Mouse (Mus musculus): ENCODE results near the gene Gm10715. TPM values are rescaled to one million over a fixed set of nuclear protein-coding genes. Genes with fewer than 3 reads are reported as not detected.
A peak's percentile ranks its signal among the peaks of the same experiment; 100 is the strongest.
"Not testable (repeated sequence)": the region's sequence is repeated elsewhere in the genome, so short reads cannot be mapped to it uniquely, and the experiment has no call there.

Gm10715 gene
- total RNA-seq, 2 experiments from 2014 or later = not detected

DNA sequence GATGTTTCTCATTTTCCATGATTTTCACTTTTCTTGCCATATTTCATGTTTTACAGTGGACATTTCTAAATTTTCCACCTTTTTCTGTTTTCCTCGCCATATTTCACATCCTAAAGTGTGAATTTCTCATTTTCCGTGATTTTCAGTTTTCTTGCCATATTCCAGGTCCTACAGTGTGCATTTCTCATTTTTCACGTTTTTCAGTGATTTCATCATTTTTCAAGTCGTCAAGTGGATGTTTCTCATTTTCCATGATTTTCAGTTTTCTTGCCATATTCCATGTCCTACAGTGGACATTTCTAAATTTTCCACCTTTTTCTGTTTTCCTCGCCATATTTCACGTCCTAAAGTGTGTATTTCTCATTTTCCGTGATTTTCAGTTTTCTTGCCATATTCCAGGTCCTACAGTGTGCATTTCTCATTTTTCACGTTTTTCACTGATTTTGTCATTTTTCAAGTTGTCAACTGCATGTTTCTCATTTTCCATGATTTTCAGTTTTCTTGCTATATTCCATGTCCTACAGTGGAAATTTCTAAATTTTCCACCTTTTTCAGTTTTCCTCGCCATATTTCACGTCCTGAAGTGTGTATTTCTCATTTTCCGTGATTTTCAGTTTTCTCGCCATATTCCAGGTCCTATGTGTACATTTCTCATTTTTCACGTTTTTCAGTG lies 13.2 kb upstream of the Gm10715 start, which contains the start of gene Gm10718:
Gm10718 (plus strand) TSS at position 236 of the 673 bp plus-strand sequence.
- intact Hi-C loops (cut with DNase I) = not testable (repeated sequence)
- DNase-seq (ENCODE audit: low spot score in 2 of 2) = peak; percentile 8 to 34

DNA sequence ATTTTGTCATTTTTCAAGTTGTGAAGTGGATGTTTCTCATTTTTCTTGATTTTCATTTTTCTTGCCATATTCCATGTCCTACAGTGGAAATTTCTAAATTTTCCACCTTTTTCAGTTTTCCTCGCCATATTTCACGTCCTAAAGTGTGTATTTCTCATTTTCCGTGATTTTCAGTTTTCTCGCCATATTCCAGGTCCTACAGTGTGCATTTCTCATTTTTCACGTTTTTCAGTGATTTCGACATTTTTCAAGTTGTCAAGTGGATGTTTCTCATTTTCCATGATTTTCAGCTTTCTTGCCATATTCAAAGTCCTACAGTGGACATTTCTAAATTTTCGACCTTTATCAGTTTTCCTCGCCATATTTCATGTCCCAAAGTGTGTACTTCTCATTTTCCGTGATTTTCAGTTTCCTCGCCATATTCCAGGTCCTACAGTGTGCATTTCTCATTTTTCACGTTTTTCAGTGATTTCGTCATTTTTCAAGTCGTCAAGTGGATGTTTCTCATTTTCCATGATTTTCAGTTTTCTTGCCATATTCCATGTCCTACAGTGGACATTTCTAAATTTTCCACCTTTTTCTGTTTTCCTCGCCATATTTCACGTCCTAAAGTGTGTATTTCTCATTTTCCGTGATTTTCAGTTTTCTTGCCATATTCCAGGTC lies 12.6 kb upstream of the Gm10715 start:
- DNase-seq (ENCODE audit: low spot score in 2 of 2) = peak; percentile 72 to 86
- intact Hi-C loops (cut with DNase I) = not testable (repeated sequence)

DNA sequence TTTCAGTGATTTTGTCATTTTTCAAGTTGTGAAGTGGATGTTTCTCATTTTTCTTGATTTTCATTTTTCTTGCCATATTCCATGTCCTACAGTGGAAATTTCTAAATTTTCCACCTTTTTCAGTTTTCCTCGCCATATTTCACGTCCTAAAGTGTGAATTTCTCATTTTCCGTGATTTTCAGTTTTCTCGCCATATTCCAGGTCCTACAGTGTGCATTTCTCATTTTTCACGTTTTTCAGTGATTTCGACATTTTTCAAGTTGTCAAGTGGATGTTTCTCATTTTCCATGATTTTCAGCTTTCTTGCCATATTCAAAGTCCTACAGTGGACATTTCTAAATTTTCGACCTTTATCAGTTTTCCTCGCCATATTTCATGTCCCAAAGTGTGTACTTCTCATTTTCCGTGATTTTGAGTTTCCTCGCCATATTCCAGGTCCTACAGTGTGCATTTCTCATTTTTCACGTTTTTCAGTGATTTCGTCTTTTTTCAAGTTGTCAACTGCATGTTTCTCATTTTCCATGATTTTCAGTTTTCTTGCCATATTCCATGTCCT lies 11.7 kb upstream of the Gm10715 start, which contains the start of gene Gm10717:
Gm10717 (plus strand) TSS at position 506 of the 556 bp plus-strand sequence.
- peak; percentile 58 to 79 for DNase-seq (ENCODE audit: low spot score in 2 of 2)
- intact Hi-C loops (cut with DNase I) = not testable (repeated sequence)

DNA sequence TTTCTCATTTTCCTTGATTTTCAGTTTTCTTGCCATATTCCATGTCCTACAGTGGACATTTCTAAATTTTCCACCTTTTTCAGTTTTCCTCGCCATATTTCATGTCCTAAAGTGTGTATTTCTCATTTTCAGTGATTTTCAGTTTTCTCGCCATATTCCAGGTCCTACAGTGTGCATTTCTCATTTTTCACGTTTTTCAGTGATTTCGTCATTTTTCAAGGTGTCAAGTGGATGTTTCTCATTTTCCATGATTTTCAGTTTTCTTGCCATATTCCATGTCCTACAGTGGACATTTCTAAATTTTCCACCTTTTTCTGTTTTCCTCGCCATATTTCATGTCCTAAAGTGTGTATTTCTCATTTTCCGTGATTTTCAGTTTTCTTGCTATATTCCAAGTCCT lies 11.0 kb upstream of the Gm10715 start:
- DNase-seq (ENCODE audit: low spot score in 2 of 2) = peak; percentile 63 to 89
- intact Hi-C loops (cut with DNase I) = not testable (repeated sequence)

DNA sequence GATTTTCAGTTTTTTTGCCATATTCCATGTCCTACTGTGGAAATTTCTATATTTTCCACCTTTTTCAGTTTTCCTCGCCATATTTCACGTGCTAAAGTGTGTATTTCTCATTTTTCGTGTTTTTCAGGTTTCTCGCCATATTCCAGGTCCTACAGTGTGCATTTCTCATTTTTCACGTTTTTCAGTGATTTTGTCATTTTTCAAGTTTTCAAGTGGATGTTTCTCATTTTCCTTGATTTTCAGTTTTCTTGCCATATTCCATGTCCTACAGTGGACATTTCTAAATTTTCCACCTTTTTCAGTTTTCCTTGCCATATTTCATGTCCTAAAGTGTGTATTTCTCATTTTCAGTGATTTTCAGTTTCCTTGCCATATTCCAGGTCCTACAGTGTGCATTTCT lies 10.5 kb upstream of the Gm10715 start:
- DNase-seq (ENCODE audit: low spot score in 2 of 2); intact Hi-C loops (cut with DNase I): not testable (repeated sequence)

DNA sequence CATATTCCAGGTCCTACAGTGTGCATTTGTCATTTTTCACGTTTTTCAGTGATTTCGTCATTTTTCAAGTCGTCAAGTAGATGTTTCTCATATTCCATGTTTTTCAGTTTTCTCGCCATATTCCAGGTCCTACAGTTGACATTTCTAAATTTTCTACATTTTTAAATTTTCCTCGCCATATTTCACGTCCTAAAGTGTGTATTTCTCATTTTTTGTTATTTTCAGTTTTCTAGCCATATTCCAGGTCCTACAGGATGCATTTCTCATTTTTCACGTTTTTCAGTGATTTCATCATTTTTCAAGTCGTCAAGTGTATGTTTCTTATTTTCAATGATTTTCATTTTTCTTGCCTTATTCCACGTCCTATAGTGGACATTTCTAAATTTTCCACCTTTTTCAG lies 9.9 kb upstream of the Gm10715 start:
- not testable (repeated sequence) for DNase-seq (ENCODE audit: low spot score in 2 of 2)

DNA sequence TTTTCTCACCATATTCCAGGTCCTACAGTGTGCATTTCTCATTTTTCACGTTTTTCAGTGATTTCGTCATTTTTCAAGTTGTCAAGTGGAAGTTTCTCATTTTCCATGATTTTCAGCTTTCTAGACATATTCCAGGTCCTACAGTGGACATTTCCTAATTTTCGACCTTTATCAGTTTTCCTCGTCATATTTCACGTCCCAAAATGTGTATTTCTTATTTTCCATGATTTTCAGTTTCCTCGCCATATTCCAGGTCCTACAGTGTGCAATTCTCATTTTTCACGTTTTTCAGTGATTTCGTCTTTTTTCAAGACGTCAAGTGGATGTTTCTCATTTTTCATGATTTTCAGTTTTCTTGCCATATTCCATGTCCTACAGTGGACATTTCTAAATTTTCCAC lies 9.5 kb upstream of the Gm10715 start:
- intact Hi-C loops (cut with DNase I); DNase-seq (ENCODE audit: low spot score in 2 of 2): not testable (repeated sequence)

More for the DNA sequence above, 9.9 kb upstream of the Gm10715 start:
- intact Hi-C loops (cut with DNase I) = not testable (repeated sequence)

DNA sequence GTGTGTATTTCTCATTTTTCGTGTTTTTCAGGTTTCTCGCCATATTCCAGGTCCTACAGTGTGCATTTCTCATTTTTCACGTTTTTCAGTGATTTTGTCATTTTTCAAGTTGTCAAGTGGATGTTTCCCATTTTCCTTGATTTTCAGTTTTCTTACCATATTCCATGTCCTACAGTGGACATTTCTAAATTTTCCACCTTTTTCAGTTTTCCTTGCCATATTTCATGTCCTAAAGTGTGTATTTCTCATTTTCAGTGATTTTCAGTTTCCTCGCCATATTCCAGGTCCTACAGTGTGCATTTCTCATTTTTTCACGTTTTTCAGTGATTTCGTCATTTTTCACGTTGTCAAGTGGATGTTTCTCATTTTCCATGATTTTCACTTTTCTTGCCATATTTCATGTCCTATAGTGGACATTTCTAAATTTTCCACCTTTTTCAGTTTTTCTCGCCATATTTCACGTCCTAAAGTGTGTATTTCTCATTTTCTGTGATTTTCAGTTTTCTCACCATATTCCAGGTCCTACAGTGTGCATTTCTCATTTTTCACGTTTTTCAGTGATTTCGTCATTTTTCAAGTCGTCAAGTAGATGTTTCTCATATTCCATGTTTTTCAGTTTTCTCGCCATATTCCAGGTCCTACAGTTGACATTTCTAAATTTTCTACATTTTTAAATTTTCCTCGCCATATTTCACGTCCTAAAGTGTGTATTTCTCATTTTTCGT lies 7.2 kb upstream of the Gm10715 start:
- intact Hi-C loops (cut with DNase I) = not testable (repeated sequence)
- DNase-seq (ENCODE audit: low spot score in 2 of 2) = peak; percentile 36 to 57

DNA sequence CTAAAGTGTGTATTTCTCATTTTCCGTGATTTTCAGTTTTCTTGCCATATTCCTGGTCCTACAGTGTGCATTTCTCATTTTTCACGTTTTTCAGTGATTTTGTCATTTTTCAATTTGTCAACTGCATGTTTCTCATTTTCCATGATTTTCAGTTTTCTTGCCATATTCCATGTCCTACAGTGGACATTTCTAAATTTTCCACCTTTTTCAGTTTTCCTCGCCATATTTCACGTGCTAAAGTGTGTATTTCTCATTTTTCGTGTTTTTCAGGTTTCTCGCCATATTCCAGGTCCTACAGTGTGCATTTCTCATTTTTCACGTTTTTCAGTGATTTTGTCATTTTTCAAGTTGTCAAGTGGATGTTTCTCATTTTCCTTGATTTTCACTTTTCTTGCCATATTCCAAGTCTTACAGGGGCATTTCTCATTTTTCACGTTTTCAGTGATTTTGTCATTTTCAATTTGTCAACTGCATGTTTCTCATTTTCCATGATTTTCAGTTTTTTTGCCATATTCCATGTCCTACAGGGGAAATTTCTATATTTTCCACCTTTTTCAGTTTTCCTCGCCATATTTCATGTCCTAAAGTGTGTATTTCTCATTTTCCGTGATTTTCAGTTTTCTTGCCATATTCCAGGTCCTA lies 5.9 kb upstream of the Gm10715 start:
- DNase-seq (ENCODE audit: low spot score in 2 of 2); intact Hi-C loops (cut with DNase I): not testable (repeated sequence)

DNA sequence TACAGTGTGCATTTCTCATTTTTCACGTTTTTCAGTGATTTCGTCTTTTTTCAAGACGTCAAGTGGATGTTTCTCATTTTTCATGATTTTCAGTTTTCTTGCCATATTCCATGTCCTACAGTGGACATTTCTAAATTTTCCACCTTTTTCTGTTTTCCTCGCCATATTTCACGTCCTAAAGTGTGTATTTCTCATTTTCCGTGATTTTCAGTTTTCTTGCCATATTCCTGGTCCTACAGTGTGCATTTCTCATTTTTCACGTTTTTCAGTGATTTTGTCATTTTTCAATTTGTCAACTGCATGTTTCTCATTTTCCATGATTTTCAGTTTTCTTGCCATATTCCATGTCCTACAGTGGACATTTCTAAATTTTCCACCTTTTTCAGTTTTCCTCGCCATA lies 2.4 kb upstream of the Gm10715 start, which contains the start of gene Gm17535:
Gm17535 (plus strand) TSS at position 301 of the 400 bp plus-strand sequence.
- DNase-seq (ENCODE audit: low spot score in 2 of 2); intact Hi-C loops (cut with DNase I): not testable (repeated sequence)

DNA sequence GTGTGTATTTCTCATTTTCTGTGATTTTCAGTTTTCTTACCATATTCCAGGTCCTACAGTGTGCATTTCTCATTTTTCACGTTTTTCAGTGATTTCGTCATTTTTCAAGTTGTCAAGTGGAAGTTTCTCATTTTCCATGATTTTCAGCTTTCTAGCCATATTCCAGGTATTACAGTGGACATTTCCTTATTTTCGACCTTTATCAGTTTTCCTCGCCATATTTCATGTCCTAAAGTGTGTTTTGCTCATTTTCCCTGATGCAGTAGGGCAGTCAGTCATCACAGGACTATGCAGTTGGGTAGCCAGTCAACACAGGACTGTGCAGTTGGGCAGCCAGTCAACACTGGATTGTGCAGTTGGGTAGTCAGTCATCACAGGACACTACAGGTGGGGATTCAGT lies 1.5 kb downstream of the Gm10715 start:
- DNase-seq (ENCODE audit: low spot score in 2 of 2); intact Hi-C loops (cut with DNase I): not testable (repeated sequence)

Small RNA genes within 50 kb of the gene (microRNA-seq; reads per million reads assigned to microRNA genes)
- gene Mir101c = 0 reads per million in 2 experiments

Other genes with a start within 250 kb of the Gm10715 start
- not detected for gene Gm10722, start 36.0 kb upstream of the Gm10715 start, total RNA-seq (2021)
- gene Gm11168, start 33.5 kb upstream of the Gm10715 start, total RNA-seq (2021) = not detected
- not detected for gene Gm10721, start 23.7 kb upstream of the Gm10715 start, total RNA-seq (2021)
- gene Gm10720, start 21.2 kb upstream of the Gm10715 start, total RNA-seq (2021) = not detected
- gene Gm10719, start 19.5 kb upstream of the Gm10715 start, total RNA-seq (2021) = 1 to 10 TPM in 1 of 2 experiments, not detected in 1; 1.5 TPM
- gene Gm10718, start 13.3 kb upstream of the Gm10715 start, total RNA-seq (2021) = under 1 TPM in 1 of 2 experiments, not detected in 1; 0.72 TPM
- under 1 TPM in 1 of 2 experiments, not detected in 1; 0.68 TPM for gene Gm10717, start 11.5 kb upstream of the Gm10715 start, total RNA-seq (2021)
- not detected for gene Gm17535, start 2.3 kb upstream of the Gm10715 start, total RNA-seq (2021)